Mouse (Mus musculus): Measurements from ENCODE around the gene Rab20. TPM values are rescaled to one million over a fixed set of nuclear protein-coding genes. Genes with fewer than 3 reads are reported as not detected.
A peak's percentile ranks its signal among the peaks of the same experiment; 100 is the strongest.

Gene Rab20
- polyA plus RNA-seq, 1 experiment: 3.2 TPM

- Histone ChIP-seq H3K4me3 (ENCODE audit: insufficient read depth, low read length) (no peak overlapping the region), H3K27ac (ENCODE audit: insufficient read depth, low read length) (no peak overlapping the region), H3K4me1 (ENCODE audit: control insufficient read depth, insufficient read depth, low read length) (no peaks in the 10 kb centered on the region)
- TF ChIP-seq POLR2A (IDR thresholded peaks at IDR 0.05; ENCODE audit: low read depth, low read length): no peak
- no peak for TF ChIP-seq CTCF (IDR thresholded peaks at IDR 0.05; ENCODE audit: borderline replicate concordance, insufficient read depth, low read length)
These were observed 4.0 kb upstream of the Rab20 start for GRCm38 (mm10) chr8:11482537-11482936.

- Histone ChIP-seq H3K27ac (ENCODE audit: insufficient read depth, low read length) (no peak overlapping the region), H3K4me1 (ENCODE audit: control insufficient read depth, insufficient read depth, low read length) (no peaks in the 10 kb centered on the region), H3K4me3 (ENCODE audit: insufficient read depth, low read length) (no peak overlapping the region)
- TF ChIP-seq POLR2A (IDR thresholded peaks at IDR 0.05; ENCODE audit: low read depth, low read length) (no peak), CTCF (IDR thresholded peaks at IDR 0.05; ENCODE audit: borderline replicate concordance, insufficient read depth, low read length) (no peak)
These were observed 3.4 kb upstream of the Rab20 start for GRCm38 (mm10) chr8:11481876-11482275.

GRCm38 (mm10) chr8:11479591-11479990, 1.1 kb upstream of the Rab20 start:
- no peak overlapping the region for H3K4me3 ChIP-seq (ENCODE audit: insufficient read depth, low read length)

GRCm38 (mm10) chr8:11478807-11479527, 457 bp upstream of the Rab20 start:
- Histone ChIP-seq H3K4me1 (ENCODE audit: control insufficient read depth, insufficient read depth, low read length) (peaks cover 4% of the 10 kb centered on the region; the same call in 1 of the 2 replicates), H3K27ac (ENCODE audit: insufficient read depth, low read length) (no peak overlapping the region), H3K4me3 (ENCODE audit: insufficient read depth, low read length) (no peak overlapping the region)
- no peak for TF ChIP-seq CTCF (IDR thresholded peaks at IDR 0.05; ENCODE audit: borderline replicate concordance, insufficient read depth, low read length)
- no peak for TF ChIP-seq POLR2A (IDR thresholded peaks at IDR 0.05; ENCODE audit: low read depth, low read length)

More at GRCm38 (mm10) chr8:11479591-11479990, 1.1 kb upstream of the Rab20 start:
- H3K27ac ChIP-seq (ENCODE audit: insufficient read depth, low read length): no peak overlapping the region
- no peak for TF ChIP-seq CTCF (IDR thresholded peaks at IDR 0.05; ENCODE audit: borderline replicate concordance, insufficient read depth, low read length)
- H3K4me1 ChIP-seq (ENCODE audit: control insufficient read depth, insufficient read depth, low read length): peaks cover 4% of the 10 kb centered on the region; the same call in 1 of the 2 replicates

GRCm38 (mm10) chr8:11477178-11477553, 1.3 kb downstream of the Rab20 start:
- H3K4me1 ChIP-seq (ENCODE audit: control insufficient read depth, insufficient read depth, low read length): peaks cover 4% of the 10 kb centered on the region; the same call in 1 of the 2 replicates

GRCm38 (mm10) chr8:11476338-11477177, 2.0 kb downstream of the Rab20 start:
- Histone ChIP-seq H3K4me1 (ENCODE audit: control insufficient read depth, insufficient read depth, low read length) (peaks cover 4% of the 10 kb centered on the region; the same call in 1 of the 2 replicates), H3K4me3 (ENCODE audit: insufficient read depth, low read length) (peak overlapping the region; percentile 57), H3K27ac (ENCODE audit: insufficient read depth, low read length) (peak overlapping the region; percentile 57)
- TF ChIP-seq POLR2A (IDR thresholded peaks at IDR 0.05; ENCODE audit: low read depth, low read length) (peak; percentile 60), CTCF (IDR thresholded peaks at IDR 0.05; ENCODE audit: borderline replicate concordance, insufficient read depth, low read length) (no peak)

More at GRCm38 (mm10) chr8:11477178-11477553, 1.3 kb downstream of the Rab20 start:
- no peak for TF ChIP-seq CTCF (IDR thresholded peaks at IDR 0.05; ENCODE audit: borderline replicate concordance, insufficient read depth, low read length)
- no peak for TF ChIP-seq POLR2A (IDR thresholded peaks at IDR 0.05; ENCODE audit: low read depth, low read length)
- peak overlapping the region; percentile 57 for H3K27ac ChIP-seq (ENCODE audit: insufficient read depth, low read length)
- H3K4me3 ChIP-seq (ENCODE audit: insufficient read depth, low read length): peak overlapping the region; percentile 57

- peaks cover 4% of the 10 kb centered on the region; the same call in 1 of the 2 replicates for H3K4me1 ChIP-seq (ENCODE audit: control insufficient read depth, insufficient read depth, low read length)
These were observed 2.6 kb downstream of the Rab20 start for GRCm38 (mm10) chr8:11475876-11476275.

GRCm38 (mm10) chr8:11475397-11475796, 3.1 kb downstream of the Rab20 start:
- Histone ChIP-seq H3K27ac (ENCODE audit: insufficient read depth, low read length) (no peak overlapping the region), H3K4me1 (ENCODE audit: control insufficient read depth, insufficient read depth, low read length) (peaks cover 4% of the 10 kb centered on the region; the same call in 1 of the 2 replicates), H3K4me3 (ENCODE audit: insufficient read depth, low read length) (no peak overlapping the region)
- TF ChIP-seq CTCF (IDR thresholded peaks at IDR 0.05; ENCODE audit: borderline replicate concordance, insufficient read depth, low read length) (no peak), POLR2A (IDR thresholded peaks at IDR 0.05; ENCODE audit: low read depth, low read length) (no peak)

More at GRCm38 (mm10) chr8:11475876-11476275, 2.6 kb downstream of the Rab20 start:
- TF ChIP-seq CTCF (IDR thresholded peaks at IDR 0.05; ENCODE audit: borderline replicate concordance, insufficient read depth, low read length): no peak
- TF ChIP-seq POLR2A (IDR thresholded peaks at IDR 0.05; ENCODE audit: low read depth, low read length): no peak
- Histone ChIP-seq H3K4me3 (ENCODE audit: insufficient read depth, low read length) (no peak overlapping the region), H3K27ac (ENCODE audit: insufficient read depth, low read length) (no peak overlapping the region)

GRCm38 (mm10) chr8:11473072-11473471, 5.4 kb downstream of the Rab20 start:
- no peak overlapping the region for H3K27ac ChIP-seq (ENCODE audit: insufficient read depth, low read length)
- TF ChIP-seq POLR2A (IDR thresholded peaks at IDR 0.05; ENCODE audit: low read depth, low read length) (no peak), CTCF (IDR thresholded peaks at IDR 0.05; ENCODE audit: borderline replicate concordance, insufficient read depth, low read length) (no peak)
- H3K4me3 ChIP-seq (ENCODE audit: insufficient read depth, low read length): no peak overlapping the region
- H3K4me1 ChIP-seq (ENCODE audit: control insufficient read depth, insufficient read depth, low read length): peaks cover 4% of the 10 kb centered on the region; the same call in 1 of the 2 replicates
